Mouse (Mus musculus) layer of hippocampus, postnatal 10 days (tissue): ENCODE data around the gene Rnf123. TPM values are rescaled to one million over a fixed set of nuclear protein-coding genes. Genes with fewer than 3 reads are reported as not detected.

Experiments used
- DNase-seq, 2 experiments: peaks; one replicate each; pipeline ENCODE4 v3.0.0; 2021; ENCODE audit warnings: low spot score in 2 of 2
- total RNA-seq, 2 experiments: library from RNA; stranded (reverse); gene quantifications; 2 replicates each; pipeline ENCODE4 v1.2.3; 2021

Gene Rnf123
- total RNA-seq, 2 experiments from 2014 or later, result 82.4 to 90.0 TPM

DNA sequence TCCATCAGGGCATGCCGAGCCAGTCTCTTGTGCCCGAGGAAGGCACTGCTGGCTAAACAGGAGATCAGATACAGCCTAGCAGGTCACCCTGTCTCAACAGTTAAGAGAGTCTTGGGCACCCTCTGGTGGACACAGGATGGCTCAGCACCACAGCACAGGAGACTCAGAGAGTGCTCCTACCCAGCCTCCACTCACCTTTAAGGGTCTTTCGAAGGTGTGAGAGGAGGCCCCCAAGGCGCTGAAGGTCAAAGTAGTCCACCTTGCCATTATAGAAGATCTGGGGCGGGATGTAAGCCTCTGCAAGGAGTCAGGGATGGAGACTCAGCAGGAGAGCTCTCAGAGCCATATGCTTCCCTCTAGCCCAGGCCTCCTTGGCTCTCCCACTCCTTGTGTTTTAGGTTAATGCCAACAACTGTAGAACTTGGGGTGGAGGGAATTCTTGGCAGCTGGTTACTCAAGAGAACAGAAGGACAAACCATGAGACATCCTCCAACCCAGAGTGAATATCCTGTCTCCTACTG is 17.6 kb downstream of the Rnf123 start:
- peak; percentile 70 to 78 for DNase-seq

DNA sequence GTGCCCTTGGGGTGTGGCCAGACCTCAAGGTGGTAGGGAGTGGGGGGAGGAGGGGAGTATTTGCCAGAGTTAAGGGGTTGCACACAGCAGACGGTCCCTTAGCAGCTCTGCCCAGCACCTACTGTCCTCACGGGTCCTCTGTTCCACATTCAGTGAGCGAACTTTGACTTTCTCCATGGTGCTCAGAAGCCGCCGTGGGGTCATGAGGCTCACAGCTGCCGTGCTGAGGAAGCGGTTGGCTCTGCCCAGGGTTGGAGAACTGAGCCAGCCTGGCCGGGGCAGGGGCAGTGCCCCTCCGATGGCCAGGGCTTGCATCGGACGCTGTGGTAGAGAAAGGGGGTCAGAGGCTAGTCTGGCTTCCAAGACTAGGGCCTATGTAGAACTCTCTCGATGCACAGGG is 19.8 kb downstream of the Rnf123 start:
- DNase-seq, result no peak

DNA sequence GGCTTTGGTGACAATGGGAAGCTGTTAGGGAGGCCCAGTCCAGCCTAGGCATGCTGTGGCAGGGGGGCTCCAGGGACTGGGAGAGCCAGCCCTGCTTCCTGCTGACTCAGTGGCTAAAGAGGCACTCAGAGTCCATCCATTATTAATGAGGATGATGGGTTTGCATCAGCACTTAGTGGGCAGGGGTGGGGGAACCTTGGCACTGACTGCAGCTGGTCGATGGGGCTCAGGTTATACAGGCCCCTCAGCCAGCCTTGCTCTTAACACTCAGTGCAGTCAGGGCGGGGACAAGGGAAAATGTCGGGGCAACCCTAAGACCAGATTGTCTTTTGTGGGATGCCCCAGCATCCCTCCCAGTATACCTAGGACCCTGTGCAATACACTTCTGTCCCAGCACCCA is 21.0 kb downstream of the Rnf123 start:
- no peak for DNase-seq

DNA sequence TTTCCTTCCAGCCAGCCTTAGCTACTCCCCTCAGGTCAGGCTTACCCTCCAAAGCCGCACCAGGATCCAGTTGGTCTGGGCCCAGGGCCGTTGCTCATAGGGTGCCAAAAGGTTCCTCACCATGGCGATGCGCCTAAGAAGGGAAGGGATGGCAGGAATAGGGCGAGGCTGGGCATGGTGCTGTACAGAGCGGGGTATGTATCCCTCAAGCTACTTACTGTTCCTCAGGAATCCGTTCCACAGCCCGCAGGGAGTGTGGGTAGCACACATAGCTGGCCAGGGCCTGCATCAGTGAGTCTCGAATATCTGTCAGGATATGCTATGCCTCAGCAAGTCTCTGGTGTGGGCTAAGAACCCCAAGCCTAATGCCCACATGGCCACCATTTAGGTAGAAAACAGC is 24.9 kb downstream of the Rnf123 start:
- no peak for DNase-seq

DNA sequence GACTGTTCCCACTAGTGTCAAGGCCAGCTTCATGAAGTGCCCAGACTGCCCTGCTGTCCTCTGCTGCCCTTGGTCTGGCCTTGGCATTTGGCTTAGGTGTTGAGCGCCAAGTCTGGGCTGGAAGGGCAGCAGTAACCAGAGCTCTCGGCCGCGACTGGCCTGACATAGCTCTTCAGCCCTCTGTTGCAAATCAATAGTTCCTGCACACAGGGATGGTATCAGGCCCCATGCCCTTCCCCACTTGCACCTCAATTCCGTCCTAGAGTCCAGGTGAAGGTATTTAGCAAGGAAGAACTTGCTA is 25.9 kb downstream of the Rnf123 start:
- DNase-seq, result peak in 1 of 2 experiments; percentile 3

DNA sequence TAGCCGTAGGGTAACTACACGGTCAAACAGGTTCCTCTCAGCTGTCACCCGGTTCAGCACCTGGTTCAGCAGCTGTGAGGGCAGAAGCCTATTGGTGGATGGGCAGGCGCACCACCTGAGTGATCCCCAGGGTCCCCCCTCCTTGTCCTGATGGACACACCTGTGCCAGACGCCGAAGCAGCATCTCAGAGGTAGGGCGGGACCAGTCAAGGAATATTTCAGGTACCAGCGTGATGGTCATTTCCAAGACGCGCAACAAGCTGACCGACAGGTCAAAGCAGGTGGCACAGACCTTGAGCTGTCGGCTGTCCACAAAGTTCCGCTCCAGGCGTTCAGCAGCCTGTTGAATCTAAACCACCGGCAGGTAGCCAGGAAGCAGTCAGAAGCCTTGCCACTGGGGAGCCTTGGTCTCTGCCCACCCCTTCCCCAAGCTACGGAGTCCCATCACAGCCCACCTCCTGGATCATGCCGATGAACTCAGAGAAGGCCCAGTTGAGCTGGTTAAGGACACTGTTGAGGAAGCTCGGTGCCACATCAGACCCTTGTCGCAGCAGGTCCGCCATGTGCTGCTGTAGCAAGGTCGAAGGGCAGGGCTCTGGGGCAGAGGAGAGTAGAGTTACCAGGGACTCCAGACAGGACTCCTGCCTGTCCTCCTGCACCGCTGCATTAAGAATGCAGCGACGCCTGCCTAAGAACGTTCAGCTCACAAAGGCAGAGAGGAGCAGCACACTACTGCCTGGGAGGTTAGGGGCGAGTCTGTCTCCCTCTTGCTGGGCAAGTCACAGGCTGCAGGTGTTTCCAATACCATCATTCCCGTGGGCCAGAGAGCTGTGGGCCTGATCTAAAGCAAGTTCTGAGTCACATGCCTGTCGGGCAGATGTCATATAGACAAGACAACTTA is 26.5 kb downstream of the Rnf123 start:
- DNase-seq, result peak in 1 of 2 experiments; percentile 3

GRCm38 (mm10) chr9:108055661-108056237 is 27.4 kb downstream of the Rnf123 start:
- no peak for DNase-seq

GRCm38 (mm10) chr9:108055061-108055460 is 28.1 kb downstream of the Rnf123 start:
- DNase-seq, result peak in 1 of 2 experiments; percentile 5

DNA sequence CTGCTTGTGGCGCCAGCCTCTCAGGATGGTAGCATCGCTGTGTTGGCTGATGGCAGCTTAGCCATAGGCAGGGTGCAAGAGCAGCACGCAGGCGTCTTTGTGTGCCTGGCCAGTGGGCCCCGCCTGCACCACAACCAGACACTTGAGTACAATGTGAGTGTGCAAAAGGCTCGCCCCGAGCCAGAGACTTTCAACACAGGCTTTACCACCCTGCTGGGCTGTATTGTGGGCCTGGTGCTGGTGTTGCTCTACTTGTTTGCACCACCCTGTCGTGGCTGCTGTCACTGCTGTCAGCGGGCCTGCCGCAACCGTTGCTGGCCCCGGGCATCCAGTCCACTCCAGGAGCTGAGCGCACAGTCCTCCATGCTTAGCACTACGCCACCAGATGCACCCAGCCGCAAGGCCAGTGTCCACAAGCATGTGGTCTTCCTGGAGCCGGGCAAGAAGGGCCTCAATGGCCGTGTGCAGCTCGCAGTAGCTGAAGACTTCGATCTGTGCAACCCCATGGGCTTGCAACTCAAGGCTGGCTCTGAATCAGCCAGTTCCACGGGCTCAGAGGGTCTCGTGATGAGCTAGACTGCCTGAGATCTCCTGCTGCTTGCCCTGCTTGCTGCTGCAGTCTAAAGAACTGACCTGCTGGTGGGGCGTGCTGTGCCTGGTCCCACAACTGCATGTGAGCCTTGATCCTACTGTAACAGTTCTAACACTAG is 28.7 kb downstream of the Rnf123 start:
- peak in 1 of 2 experiments; percentile 11 for DNase-seq

DNA sequence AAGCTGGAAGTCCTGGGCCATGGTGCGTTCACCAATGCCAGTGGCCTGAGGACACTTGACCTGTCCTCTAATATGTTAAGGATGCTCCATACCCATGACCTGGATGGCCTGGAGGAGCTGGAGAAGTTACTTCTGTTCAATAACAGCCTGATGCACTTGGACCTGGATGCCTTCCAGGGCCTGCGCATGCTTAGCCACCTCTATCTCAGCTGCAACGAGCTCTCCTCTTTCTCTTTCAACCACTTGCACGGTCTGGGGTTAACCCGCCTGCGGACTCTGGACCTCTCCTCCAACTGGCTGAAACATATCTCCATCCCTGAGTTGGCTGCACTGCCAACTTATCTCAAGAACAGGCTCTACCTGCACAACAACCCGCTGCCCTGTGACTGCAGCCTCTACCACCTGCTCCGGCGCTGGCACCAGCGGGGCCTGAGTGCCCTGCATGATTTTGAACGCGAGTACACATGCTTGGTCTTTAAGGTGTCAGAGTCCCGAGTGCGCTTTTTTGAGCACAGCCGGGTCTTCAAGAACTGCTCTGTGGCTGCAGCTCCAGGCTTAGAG is 29.4 kb downstream of the Rnf123 start:
- DNase-seq, result no peak

- DNase-seq, result peak; percentile 99
Measured at GRCm38 (mm10) chr9:108052885-108053664, 30.1 kb downstream of the Rnf123 start, which contains the start of gene Amigo3. TSS of gene Amigo3 (plus strand) at chr9:108053159.

DNA sequence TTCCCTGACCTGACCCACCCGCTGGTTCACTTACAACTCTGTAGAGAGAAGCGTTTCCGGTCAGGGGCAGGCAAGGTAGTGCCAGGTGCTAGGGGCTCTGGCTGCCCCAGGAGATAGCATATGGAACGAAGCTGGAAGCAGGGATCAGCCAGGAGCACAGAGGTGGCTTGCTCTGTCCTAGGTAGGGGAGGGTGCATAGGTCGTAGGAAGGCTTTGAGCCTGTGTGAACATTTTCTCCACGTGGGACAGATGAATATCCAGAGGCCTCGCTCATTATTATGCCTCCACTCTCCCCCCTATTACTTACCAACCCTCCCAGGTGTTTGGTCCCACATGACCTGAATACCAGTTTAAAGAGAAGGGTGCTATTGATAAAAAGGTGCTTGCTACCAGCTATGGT is 30.7 kb downstream of the Rnf123 start:
- no peak for DNase-seq

- no peak for DNase-seq
Measured at GRCm38 (mm10) chr9:108051931-108052220, 31.3 kb downstream of the Rnf123 start.

DNA sequence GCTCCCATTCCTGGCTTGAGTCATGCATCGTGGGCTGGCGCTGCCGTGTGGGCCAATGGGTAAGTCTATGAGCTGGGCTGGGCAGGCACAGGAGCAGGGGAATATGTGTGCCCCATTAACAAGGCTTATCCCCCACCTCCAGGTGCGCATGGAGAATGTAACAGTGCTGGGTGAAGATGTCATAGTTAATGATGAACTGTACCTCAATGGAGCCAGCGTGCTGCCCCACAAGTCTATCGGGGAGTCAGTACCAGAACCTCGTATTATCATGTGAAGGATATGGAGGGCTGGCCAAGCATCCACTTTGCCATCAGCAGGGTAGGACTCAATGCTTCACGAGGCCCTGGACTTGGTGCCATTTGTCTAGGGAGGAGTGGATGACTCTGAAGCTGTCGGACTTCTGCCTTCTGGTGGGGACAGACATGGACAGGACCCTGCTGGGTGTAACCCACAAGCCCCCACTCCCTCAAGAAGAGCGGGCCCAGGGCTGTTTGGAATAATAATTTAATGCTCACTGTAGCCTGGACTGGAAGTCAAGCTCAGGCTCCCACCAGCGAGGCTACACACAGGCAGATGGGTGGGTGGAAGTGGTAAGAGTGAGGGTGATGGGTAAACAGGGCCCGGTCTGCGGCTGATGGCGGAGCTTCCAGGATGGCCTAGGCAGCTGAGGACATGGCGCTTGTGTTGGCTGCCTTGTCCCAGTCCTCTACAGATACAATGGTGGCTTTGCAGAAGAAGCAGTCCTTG is 31.8 kb downstream of the Rnf123 start:
- no peak for DNase-seq

GRCm38 (mm10) chr9:108049561-108050251 is 33.4 kb downstream of the Rnf123 start:
- no peak for DNase-seq

DNA sequence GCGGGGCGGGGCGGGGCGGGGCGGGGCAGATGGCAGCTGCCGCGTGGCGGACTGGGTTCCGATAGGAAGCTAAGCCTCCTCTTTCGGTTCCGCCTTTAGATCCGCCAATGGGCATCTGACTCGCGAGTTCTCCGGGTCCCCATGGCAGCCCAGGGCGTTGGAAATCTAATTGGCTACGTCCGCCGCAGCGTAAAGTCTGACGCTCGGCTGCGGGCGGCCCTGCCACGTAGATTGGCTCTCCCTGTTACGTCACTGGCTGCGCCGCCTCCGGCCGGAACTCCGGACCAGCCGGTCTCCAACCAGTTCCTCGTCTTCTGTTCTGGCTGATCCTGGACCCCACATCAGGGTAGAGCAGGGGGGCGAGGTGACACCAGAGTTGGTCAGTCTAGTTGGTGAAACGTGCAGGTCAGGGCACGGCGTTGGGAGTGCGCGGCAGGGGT is 34.1 kb downstream of the Rnf123 start, which contains the start of gene Gmppb:
Gene Gmppb (plus strand): TSS at position 227 of the 440 bp plus-strand sequence.
- DNase-seq, result peak; percentile 93 to 95

DNA sequence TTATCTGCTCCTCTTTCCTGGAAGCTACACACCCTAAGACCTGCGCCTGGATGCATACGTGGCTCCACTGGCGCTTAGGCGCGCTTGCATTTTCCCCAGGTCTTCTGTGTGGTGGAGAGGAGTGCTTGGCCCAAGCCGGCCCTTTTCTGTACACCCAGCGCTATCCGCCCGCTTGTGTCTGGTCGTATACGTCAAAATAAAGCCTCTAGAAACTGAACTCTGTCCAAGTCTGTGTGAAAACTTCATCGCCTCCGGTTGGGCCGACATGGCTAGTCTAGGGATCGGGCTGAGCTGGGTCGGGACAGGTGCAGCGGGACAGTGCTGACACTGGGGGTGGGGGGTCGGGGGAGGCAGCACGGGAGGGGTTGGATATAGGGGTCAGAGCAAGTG is 34.6 kb downstream of the Rnf123 start:
- DNase-seq, result no peak

DNA sequence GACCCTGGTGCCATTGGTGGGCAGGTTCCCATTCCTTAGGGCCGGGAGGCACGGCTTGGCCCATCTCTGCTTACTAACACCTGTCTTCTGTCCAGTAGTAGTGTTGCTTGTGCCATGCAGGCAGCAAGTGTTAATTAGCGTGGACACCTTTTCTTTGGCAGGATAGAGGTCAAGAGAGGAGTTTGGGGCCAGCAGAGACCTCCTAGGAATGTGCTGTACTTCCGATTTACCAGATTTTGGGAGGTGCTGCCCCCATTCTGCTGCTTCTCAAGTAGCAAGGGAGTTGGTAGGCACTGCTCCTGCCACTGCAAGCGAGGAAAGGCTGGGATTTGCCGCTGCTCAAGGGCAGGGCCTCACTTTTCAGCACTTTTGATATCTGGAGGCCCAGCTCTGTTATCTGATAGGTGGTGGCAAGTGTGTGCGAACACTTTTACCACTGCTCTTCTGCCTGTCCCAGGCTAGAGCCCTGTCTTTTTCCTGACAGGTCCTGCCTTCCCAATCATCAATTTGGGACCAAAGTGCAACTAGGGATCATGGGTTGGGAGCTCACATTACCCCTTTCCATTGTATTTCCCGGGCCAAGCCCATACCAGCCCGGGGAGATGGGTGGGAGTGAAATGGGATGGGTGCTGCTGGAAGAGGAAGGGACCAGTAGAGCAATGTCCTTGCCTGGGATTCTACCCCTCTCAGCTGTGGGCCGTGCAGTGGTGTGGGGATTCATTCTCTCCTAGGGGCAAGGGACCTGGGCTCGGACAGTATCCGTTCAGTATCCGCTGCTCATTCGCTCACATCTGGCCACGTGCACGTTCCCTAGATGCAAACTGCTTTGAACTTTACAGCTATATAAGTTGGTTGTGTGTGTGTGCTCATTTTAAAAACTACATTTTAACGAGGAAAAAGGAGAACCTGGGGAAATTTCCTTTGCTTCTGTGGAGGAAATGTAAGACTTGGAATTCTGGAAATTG is 35.3 kb downstream of the Rnf123 start:
- no peak for DNase-seq
